Mouse (Mus musculus): ENCODE data around the gene Vav1. TPM values are rescaled to one million over a fixed set of nuclear protein-coding genes. Genes with fewer than 3 reads are reported as not detected.

Vav1 gene
- polyA plus RNA-seq, 1 experiment from 2014 or later, result 2.3 TPM

DNA sequence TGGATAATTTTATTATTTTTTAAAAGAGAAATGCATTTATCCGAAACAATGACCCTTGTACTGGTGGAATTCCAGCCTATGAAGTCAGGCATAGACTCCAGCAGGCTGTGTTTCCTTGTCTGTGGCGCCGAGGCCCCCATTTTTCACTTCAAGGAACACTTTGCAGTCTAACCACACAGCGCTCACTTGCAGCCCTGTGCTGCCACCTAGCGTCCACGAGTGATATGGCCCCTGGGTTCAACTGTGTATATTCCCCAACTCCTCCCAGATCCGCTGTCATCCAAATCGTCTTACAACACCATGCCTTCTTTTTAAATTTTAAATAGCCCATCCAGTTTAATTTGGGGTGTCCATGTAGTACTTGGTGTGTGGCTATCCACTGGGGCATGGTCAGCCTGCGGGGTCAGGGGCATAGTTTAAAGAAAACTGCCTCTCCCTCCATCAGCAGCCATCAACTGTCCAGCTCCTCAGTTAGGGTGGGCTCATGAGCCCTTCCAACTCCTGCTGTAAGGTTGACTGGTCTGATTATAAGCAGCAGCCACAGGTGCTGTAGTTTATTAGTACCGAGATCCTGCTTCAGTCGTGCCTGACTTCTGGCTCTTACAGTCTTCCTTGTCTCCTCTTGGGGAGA, 56.9 kb downstream of the Vav1 start:
- peak; percentile 88 for ATAC-seq (ENCODE audit: low FRiP score)
- H3K4me3 ChIP-seq (ENCODE audit: low read depth, low read length), result no peak overlapping the region
- H3K9ac ChIP-seq (ENCODE audit: low read length), result peak overlapping the region; percentile 28; the same call in 1 of the 2 replicates
- no peaks in the 10 kb centered on the region for H3K9me3 ChIP-seq (ENCODE audit: control insufficient read depth, low read length)
- DNase-seq (ENCODE audit: low spot score, missing footprints), result peak; percentile 100
- WGBS, result 11% methylated on average over 11 of the region's 11 CpGs
- H3K27me3 ChIP-seq (ENCODE audit: control insufficient read depth, insufficient read depth, low read length), result no peaks in the 10 kb centered on the region
- no peaks in the 10 kb centered on the region for H3K36me3 ChIP-seq (ENCODE audit: control insufficient read depth, insufficient read depth, low read length)
- no peak overlapping the region for H3K4me2 ChIP-seq
- H3K27ac ChIP-seq (ENCODE audit: low read depth, low read length), result no peak overlapping the region
- H3K4me1 ChIP-seq (ENCODE audit: control insufficient read depth, insufficient read depth, low read length), result no peaks in the 10 kb centered on the region; the same call in 1 of the 2 replicates

DNA sequence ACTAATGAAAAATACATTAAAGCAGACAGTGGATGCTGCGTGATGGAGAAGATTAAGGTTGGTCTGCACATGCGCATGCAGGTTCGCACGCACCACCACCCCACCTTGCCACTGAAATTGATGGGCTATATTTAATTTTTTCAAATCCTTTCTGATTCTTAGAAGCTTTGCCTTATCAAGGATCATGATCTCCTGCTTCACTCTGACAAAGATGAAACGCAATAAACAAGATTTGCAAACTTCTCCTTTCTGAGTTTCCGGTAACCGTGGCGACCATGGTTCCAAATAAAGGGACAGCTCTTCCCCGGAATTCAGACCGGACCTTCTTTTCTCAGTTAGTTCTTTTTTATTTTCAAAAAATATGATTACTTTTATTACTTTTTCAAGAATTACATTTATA, 59.1 kb downstream of the Vav1 start:
- Histone ChIP-seq H3K4me3 (ENCODE audit: low read depth, low read length) (no peak overlapping the region), H3K36me3 (ENCODE audit: control insufficient read depth, insufficient read depth, low read length) (no peaks in the 10 kb centered on the region), H3K9me3 (ENCODE audit: control insufficient read depth, low read length) (no peaks in the 10 kb centered on the region), H3K4me1 (ENCODE audit: control insufficient read depth, insufficient read depth, low read length) (no peaks in the 10 kb centered on the region; the same call in 1 of the 2 replicates), H3K9ac (ENCODE audit: low read length) (no peak overlapping the region), H3K27me3 (ENCODE audit: control insufficient read depth, insufficient read depth, low read length) (no peaks in the 10 kb centered on the region), H3K27ac (ENCODE audit: low read depth, low read length) (no peak overlapping the region), H3K4me2 (no peak overlapping the region)
- ATAC-seq (ENCODE audit: low FRiP score), result no peak
- DNase-seq (ENCODE audit: low spot score, missing footprints), result no peak
- 85% methylated on average over 10 of the region's 10 CpGs for WGBS

GRCm38 (mm10) chr17:57339298-57339697, 60.4 kb downstream of the Vav1 start:
- Histone ChIP-seq H3K4me3 (ENCODE audit: low read depth, low read length) (no peak overlapping the region), H3K36me3 (ENCODE audit: control insufficient read depth, insufficient read depth, low read length) (no peaks in the 10 kb centered on the region), H3K27me3 (ENCODE audit: control insufficient read depth, insufficient read depth, low read length) (no peaks in the 10 kb centered on the region), H3K4me1 (ENCODE audit: control insufficient read depth, insufficient read depth, low read length) (no peaks in the 10 kb centered on the region; the same call in 1 of the 2 replicates), H3K4me2 (no peak overlapping the region), H3K9ac (ENCODE audit: low read length) (no peak overlapping the region), H3K27ac (ENCODE audit: low read depth, low read length) (no peak overlapping the region), H3K9me3 (ENCODE audit: control insufficient read depth, low read length) (no peaks in the 10 kb centered on the region)
- ATAC-seq (ENCODE audit: low FRiP score), result no peak
- WGBS, result 79% methylated on average over 9 of the region's 9 CpGs
- DNase-seq (ENCODE audit: low spot score, missing footprints), result peak; percentile 47

- DNase-seq (ENCODE audit: low spot score, missing footprints) (peak; percentile 8), ATAC-seq (ENCODE audit: low FRiP score) (no peak)
- no peaks in the 10 kb centered on the region for H3K4me1 ChIP-seq (ENCODE audit: control insufficient read depth, insufficient read depth, low read length)
- H3K9ac ChIP-seq (ENCODE audit: low read length), result no peak overlapping the region
- no peaks in the 10 kb centered on the region for H3K27me3 ChIP-seq (ENCODE audit: control insufficient read depth, insufficient read depth, low read length)
- no peak overlapping the region for H3K4me3 ChIP-seq (ENCODE audit: low read depth, low read length)
- H3K36me3 ChIP-seq (ENCODE audit: control insufficient read depth, insufficient read depth, low read length), result no peaks in the 10 kb centered on the region
- H3K9me3 ChIP-seq (ENCODE audit: control insufficient read depth, low read length), result no peaks in the 10 kb centered on the region
- no peak overlapping the region for H3K27ac ChIP-seq (ENCODE audit: low read depth, low read length)
- H3K4me2 ChIP-seq, result no peak overlapping the region
- WGBS, result 82% methylated on average over 4 of the region's 4 CpGs
Measured at GRCm38 (mm10) chr17:57341568-57341967, 62.7 kb downstream of the Vav1 start.

GRCm38 (mm10) chr17:57344029-57344707, 65.3 kb downstream of the Vav1 start:
- H3K36me3 ChIP-seq (ENCODE audit: control insufficient read depth, insufficient read depth, low read length), result no peaks in the 10 kb centered on the region
- no peaks in the 10 kb centered on the region for H3K4me1 ChIP-seq (ENCODE audit: control insufficient read depth, insufficient read depth, low read length)
- H3K27me3 ChIP-seq (ENCODE audit: control insufficient read depth, insufficient read depth, low read length), result no peaks in the 10 kb centered on the region
- H3K9ac ChIP-seq (ENCODE audit: low read length), result no peak overlapping the region
- no peak overlapping the region for H3K27ac ChIP-seq (ENCODE audit: low read depth, low read length)
- H3K4me2 ChIP-seq, result no peak overlapping the region
- ATAC-seq (ENCODE audit: low FRiP score), result no peak
- H3K9me3 ChIP-seq (ENCODE audit: control insufficient read depth, low read length), result no peaks in the 10 kb centered on the region
- DNase-seq (ENCODE audit: low spot score, missing footprints), result peak; percentile 49
- 73% methylated on average over 2 of the region's 2 CpGs for WGBS
- H3K4me3 ChIP-seq (ENCODE audit: low read depth, low read length), result no peak overlapping the region

DNA sequence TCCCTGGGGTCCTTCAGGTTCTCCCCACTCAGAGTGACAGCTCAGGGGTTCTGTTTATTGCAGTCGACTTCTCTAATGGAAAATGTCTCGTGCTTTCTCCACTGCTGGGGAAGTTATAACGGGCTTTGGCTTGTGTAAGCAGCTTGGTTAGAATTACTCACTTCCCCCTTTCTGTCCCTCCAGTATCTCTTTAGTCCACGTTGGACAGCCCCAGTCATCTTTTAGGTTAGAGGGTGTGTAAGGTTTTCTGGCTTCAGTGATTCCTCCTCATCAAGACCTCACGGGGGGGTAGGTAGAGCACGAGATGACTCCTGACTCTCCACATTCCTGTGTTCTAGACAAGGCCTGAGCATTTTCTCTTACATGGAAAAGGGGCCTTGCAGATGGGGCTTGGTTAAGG, 68.1 kb downstream of the Vav1 start:
- Histone ChIP-seq H3K4me3 (ENCODE audit: low read depth, low read length) (no peak overlapping the region), H3K4me1 (ENCODE audit: control insufficient read depth, insufficient read depth, low read length) (no peaks in the 10 kb centered on the region), H3K27me3 (ENCODE audit: control insufficient read depth, insufficient read depth, low read length) (no peaks in the 10 kb centered on the region), H3K9me3 (ENCODE audit: control insufficient read depth, low read length) (no peaks in the 10 kb centered on the region), H3K36me3 (ENCODE audit: control insufficient read depth, insufficient read depth, low read length) (no peaks in the 10 kb centered on the region), H3K4me2 (no peak overlapping the region), H3K9ac (ENCODE audit: low read length) (no peak overlapping the region), H3K27ac (ENCODE audit: low read depth, low read length) (no peak overlapping the region)
- peak; percentile 75 for DNase-seq (ENCODE audit: low spot score, missing footprints)
- 84% methylated on average over 6 of the region's 6 CpGs for WGBS
- ATAC-seq (ENCODE audit: low FRiP score), result no peak

DNA sequence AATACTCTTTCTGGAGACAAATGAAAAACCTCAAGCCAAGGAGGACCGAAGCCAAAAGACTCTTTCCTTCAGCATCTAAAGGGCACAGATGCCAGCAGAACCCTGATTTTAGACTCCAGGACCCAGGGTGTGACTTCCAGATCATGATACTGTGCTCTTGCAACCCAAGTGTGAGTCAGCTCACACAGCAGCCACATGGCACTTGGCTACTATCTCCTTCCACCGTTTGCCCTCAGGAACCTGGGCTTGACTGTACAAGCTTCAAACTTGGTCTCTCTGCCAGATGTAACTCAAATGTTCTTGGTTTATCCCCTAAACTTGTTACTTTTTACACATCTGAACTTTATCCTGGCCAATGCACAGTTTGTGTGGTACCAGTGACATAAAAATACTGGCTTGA, 68.9 kb downstream of the Vav1 start:
- Histone ChIP-seq H3K27me3 (ENCODE audit: control insufficient read depth, insufficient read depth, low read length) (no peaks in the 10 kb centered on the region), H3K9me3 (ENCODE audit: control insufficient read depth, low read length) (no peaks in the 10 kb centered on the region), H3K4me1 (ENCODE audit: control insufficient read depth, insufficient read depth, low read length) (no peaks in the 10 kb centered on the region), H3K4me3 (ENCODE audit: low read depth, low read length) (no peak overlapping the region), H3K36me3 (ENCODE audit: control insufficient read depth, insufficient read depth, low read length) (no peaks in the 10 kb centered on the region), H3K9ac (ENCODE audit: low read length) (no peak overlapping the region), H3K27ac (ENCODE audit: low read depth, low read length) (no peak overlapping the region), H3K4me2 (no peak overlapping the region)
- ATAC-seq (ENCODE audit: low FRiP score), result no peak
- DNase-seq (ENCODE audit: low spot score, missing footprints), result no peak
- 83% methylated on average over 2 of the region's 2 CpGs for WGBS

DNA sequence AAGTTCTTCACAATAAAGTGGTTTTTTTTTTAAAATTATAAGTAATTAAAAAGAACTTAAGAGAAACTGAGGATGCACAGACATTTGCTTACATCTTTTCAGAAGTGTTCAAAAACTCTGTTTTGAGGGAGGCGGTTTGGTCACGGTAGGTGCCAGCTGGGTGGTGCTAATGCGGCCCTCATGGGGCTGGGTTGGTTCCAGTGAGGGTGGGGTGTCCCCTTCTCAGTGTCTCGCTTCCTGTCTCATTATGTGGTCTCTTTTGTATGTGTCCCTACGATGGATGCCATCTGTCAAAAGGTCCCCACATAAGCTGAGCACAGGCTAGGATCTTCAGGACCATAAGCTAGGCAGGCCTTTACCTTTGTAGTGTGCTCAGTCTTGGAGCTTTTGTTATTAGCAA, 70.2 kb downstream of the Vav1 start:
- Histone ChIP-seq H3K27me3 (ENCODE audit: control insufficient read depth, insufficient read depth, low read length) (no peaks in the 10 kb centered on the region), H3K4me2 (no peak overlapping the region), H3K9me3 (ENCODE audit: control insufficient read depth, low read length) (no peaks in the 10 kb centered on the region), H3K4me3 (ENCODE audit: low read depth, low read length) (no peak overlapping the region), H3K4me1 (ENCODE audit: control insufficient read depth, insufficient read depth, low read length) (no peaks in the 10 kb centered on the region), H3K36me3 (ENCODE audit: control insufficient read depth, insufficient read depth, low read length) (no peaks in the 10 kb centered on the region), H3K9ac (ENCODE audit: low read length) (no peak overlapping the region), H3K27ac (ENCODE audit: low read depth, low read length) (no peak overlapping the region)
- WGBS, result 73% methylated on average over 5 of the region's 5 CpGs
- DNase-seq (ENCODE audit: low spot score, missing footprints), result no peak
- ATAC-seq (ENCODE audit: low FRiP score), result no peak

GRCm38 (mm10) chr17:57350212-57350611, 71.3 kb downstream of the Vav1 start:
- Histone ChIP-seq H3K4me3 (ENCODE audit: low read depth, low read length) (no peak overlapping the region), H3K9me3 (ENCODE audit: control insufficient read depth, low read length) (no peaks in the 10 kb centered on the region), H3K9ac (ENCODE audit: low read length) (no peak overlapping the region), H3K27me3 (ENCODE audit: control insufficient read depth, insufficient read depth, low read length) (no peaks in the 10 kb centered on the region), H3K4me2 (no peak overlapping the region), H3K4me1 (ENCODE audit: control insufficient read depth, insufficient read depth, low read length) (no peaks in the 10 kb centered on the region), H3K27ac (ENCODE audit: low read depth, low read length) (no peak overlapping the region), H3K36me3 (ENCODE audit: control insufficient read depth, insufficient read depth, low read length) (no peaks in the 10 kb centered on the region)
- ATAC-seq (ENCODE audit: low FRiP score) (no peak), DNase-seq (ENCODE audit: low spot score, missing footprints) (peak; percentile 47)
- WGBS, result 90% methylated on average over 5 of the region's 5 CpGs

All from midbrain, embryonic 11.5 days (tissue).